Mouse (Mus musculus): ENCODE measurements at regions not wholly inside any gene's neighbourhood (a gene's known extent, or its start where the extent isn't known, plus 50 kb on each side); places are given as distances from the start of the nearest gene placed in this dataset.

- TF ChIP-seq POLR2A (IDR thresholded peaks at IDR 0.05; ENCODE audit: borderline replicate concordance, extremely low read depth, insufficient read depth, insufficient read length, poor library complexity, severe bottlenecking): no peak
- no peak for TF ChIP-seq CTCF (IDR thresholded peaks at IDR 0.05; ENCODE audit: borderline replicate concordance, extremely low read depth, insufficient read depth, insufficient read length)
Observed at GRCm38 (mm10) chr7:123643426-123643825, 143.2 kb upstream of the Zkscan2 start.
